Mouse (Mus musculus): ENCODE data around the gene Foxj1.

GRCm38 (mm10) chr11:116283982-116284381, 51.2 kb downstream of the Foxj1 start:
- TF ChIP-seq POLR2A (IDR thresholded peaks at IDR 0.05; ENCODE audit: insufficient read length, low read depth) (no peak), TCF12 (IDR thresholded peaks at IDR 0.05; ENCODE audit: insufficient read depth, poor library complexity, severe bottlenecking) (no peak), USF1 (IDR thresholded peaks at IDR 0.05; ENCODE audit: low read depth) (no peak), CEBPB (IDR thresholded peaks at IDR 0.05; ENCODE audit: insufficient read depth, poor library complexity, severe bottlenecking) (no peak), E2F4 (IDR thresholded peaks at IDR 0.05; ENCODE audit: insufficient read depth) (no peak), MAX (IDR thresholded peaks at IDR 0.05; ENCODE audit: low read depth) (no peak), POLR2AphosphoS2 (IDR thresholded peaks at IDR 0.05; ENCODE audit: insufficient read length, low read depth) (no peak), MYOG (IDR thresholded peaks at IDR 0.05; ENCODE audit: control insufficient read depth in 1 of 3, insufficient read depth in 1 of 3, insufficient read length in 2 of 3, low read depth in 2 of 3) (no peak), MYOD1 (IDR thresholded peaks at IDR 0.05; ENCODE audit: control insufficient read depth in 1 of 3, insufficient read length in 2 of 3, low read depth in 2 of 3) (no peak), TCF3 (IDR thresholded peaks at IDR 0.05; ENCODE audit: insufficient read length, low read depth) (no peak), REST (IDR thresholded peaks at IDR 0.05; ENCODE audit: insufficient read depth, insufficient read length) (no peak), SRF (IDR thresholded peaks at IDR 0.05; ENCODE audit: control insufficient read depth, insufficient read length, low read depth) (no peak)
